Mouse (Mus musculus) ovary, postnatal 14 days (tissue): ENCODE results near the gene Hs3st2.
"Not testable (repeated sequence)": the region's sequence is repeated elsewhere in the genome, so short reads cannot be mapped to it uniquely, and the experiment has no call there.

Source experiments
- DNase-seq: peaks from one replicate; pipeline ENCODE4 v3.0.0; 2022; ENCODE audit warnings: low spot score

The Hs3st2 gene

DNA sequence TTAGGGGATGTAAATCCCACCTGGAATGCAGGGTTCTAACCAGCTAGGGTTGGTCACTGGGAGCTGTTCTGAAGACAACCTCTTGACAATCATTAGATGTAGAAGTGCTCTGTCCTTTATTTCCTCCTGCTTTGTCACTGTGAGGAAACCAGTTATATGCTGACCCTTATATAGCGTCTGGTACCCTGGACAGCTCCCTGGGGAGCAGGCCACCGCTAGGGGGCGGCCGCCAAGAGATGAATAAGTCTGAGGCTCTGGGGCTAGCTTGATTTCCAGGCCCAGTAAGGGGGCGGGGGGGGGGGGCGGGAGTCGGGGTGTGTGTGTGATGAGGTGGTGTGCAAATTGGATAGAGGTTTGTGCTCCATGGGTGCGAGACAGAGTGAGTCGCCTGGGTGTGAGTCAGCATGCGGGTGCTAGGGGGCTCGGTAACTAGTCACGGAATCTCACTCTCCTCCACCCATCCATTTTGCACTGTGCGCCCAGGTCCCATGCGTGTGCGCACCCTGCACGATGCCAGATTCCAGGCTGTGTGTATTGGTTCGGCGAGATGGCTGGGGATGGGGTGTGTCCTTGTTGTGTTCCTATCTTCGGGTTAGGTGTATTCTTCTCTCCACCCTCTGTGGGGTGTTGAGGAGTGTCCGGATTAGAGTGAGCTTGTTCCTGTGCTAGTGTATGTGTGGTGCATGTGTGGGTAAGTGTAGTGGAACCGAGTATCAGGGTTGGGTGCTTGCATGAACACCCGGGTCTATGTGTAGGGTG is at the start of gene Hs3st2:
TSS of gene Hs3st2 (plus strand) at position 635 of the 759 bp plus-strand sequence.
- DNase-seq: peak; percentile 48

DNA sequence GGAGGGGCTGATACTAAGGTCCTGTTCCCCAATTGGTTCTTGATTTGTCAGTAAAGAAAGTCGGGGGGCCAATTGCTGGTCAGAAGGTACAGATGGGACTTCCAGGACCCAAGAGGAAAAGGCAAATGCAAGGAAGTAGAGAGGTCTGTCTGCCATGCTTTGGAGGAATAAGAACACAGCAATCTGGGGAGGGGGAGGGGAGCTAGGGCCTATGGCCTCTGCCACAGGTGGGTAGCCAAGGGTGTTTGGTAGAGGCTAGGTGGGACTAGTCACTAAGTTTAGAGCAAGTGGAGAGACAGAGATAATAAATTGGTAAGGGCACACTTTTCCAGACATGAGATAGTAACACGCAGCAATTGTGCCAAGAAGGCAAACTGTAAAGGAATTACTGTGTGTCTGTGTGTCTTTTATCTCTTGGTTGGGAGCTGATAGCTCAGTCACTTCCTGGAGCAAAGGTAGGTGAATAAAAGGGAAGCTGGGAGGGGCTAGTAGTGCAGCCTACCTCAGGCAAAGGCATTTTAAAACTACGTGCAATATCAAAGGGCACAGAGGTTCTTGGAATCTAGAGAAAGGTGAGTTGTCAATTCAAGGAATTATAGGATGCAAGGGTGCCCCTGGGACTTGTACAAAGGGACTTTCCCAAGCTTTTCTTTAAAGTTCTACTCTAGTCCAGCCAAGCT is 43.2 kb upstream of the Hs3st2 start:
- no peak for DNase-seq

DNA sequence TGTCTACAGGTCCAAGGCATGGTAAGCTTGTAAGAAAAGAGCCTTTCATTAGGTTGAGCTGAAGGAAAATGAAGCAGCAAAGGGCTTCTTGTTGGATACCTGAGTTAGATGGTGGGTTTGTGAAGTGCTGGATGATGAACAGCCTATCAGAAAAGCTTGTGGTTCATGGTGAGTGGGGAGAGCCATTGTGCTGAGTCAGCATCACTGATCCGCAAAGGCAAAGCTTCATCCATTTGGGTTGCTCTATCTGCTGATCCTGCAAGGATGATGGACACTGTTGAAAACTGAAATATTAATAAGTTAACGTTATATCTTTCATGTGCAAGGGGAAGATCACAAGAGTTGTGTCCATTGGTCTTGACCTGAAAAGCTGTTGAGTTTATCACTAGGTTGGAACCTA is 40.0 kb upstream of the Hs3st2 start:
- no peak for DNase-seq

DNA sequence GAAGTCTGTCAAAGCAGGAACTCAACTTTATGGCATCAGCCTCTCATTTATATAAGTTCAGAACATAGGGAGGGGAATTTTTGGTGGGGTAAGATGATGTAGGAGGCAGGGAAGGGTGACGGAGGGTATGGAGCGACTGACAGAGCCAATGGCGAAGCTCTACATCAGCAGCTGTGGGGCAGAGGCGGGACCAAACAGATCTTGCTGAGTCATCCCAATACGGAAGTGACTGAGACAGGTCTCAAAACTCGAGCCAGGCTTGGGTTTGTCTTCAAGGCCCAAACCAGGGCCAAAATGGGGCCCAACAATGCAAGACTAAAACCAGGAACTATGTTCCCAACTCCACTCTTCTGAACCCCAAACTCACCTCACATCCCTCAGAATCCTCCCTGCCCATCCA is 30.2 kb upstream of the Hs3st2 start:
- DNase-seq: not testable (repeated sequence)

DNA sequence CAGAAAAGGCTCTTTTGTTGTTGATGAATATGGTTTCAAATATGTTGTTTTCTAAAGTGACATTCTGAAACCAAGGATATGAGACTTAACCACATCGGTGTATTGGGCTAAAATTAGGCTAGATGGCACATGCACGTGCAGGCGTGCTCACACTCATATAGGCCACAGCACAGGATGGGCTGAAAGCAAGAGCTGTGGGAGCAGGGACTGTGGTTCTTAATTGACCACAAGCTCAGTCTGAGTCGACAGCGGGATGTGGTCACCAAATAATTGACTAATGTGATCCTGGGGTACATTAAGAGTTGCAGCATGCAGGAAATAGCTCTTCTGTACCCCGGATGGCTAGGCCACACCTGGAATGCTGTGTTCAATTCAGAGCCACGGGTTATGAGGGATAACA is 26.1 kb upstream of the Hs3st2 start:
- no peak for DNase-seq

DNA sequence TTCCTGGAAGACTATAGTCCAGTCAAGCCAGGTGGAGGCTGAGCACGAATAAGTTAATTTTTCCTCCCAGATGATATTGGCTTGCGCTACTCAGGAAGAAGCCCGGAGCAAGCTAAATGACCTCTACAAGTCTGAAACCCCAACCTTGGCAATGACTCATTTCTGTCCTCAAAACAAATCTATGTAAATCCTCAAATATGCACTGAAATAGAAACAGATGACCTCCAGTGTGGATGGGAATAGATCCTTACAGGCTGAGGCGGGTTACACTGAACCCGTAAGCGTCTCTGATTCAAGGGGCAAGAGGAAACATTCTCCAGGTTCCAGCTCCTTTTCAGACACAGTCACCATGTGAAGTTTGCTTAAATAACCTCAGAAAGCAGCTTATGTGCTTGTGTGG is 24.5 kb upstream of the Hs3st2 start:
- no peak for DNase-seq

DNA sequence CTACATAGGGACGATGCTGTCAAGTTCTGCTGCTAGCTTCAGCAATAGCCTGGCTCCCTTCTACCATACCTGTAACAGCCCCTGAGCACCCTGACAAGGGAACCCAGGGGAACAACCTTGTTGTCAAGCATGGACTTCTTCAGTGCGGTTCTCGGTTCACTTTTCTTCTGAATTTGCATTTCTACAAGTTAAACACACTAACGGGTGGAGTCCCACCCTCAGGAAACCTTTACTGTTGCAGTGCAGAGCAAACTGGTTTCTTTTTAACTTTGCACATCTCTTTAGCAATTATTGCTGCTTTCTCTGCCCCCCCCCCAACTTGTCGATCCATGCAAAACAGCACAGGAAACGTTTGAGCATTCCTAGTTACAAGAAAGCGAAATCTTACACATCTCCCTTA is 19.7 kb upstream of the Hs3st2 start:
- no peak for DNase-seq

DNA sequence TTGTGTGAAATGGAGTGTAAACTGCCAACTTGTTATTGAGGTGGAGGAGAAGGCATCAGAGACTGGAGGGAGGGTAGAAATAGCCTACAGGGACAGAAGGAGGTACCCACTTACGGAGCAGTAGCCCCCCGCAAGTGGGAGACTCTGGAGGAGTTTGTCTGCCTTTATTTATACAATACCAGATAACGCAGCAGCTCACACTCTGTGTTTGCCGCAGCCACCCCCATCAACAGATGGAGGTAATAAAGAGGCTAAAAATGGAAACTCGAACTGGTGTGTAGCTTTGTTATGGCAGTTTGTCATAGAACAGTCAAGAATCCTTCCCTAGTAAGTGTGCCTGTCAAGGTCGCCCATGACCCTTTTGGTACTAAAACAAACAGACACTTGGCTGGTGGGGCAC is 16.2 kb upstream of the Hs3st2 start:
- DNase-seq: no peak

DNA sequence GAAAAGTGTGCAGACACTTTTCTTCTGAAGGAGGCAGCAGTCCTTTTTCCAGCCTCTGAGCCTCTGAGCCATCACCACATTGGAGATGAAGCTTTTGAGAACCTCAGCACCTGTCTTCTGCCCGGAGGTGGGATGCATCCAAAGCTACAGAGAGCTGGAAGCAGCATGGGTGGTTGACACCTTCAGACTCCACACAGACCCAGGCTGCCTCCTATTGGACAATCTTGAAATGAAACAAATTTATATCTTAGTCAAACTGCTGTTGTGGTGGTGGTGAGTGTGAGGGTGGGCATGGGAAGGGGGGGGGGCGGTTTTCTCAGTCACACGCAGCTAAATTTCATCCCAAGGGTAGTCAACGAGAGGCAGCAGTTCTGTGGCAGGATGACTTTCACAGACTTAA is 12.7 kb upstream of the Hs3st2 start:
- no peak for DNase-seq

DNA sequence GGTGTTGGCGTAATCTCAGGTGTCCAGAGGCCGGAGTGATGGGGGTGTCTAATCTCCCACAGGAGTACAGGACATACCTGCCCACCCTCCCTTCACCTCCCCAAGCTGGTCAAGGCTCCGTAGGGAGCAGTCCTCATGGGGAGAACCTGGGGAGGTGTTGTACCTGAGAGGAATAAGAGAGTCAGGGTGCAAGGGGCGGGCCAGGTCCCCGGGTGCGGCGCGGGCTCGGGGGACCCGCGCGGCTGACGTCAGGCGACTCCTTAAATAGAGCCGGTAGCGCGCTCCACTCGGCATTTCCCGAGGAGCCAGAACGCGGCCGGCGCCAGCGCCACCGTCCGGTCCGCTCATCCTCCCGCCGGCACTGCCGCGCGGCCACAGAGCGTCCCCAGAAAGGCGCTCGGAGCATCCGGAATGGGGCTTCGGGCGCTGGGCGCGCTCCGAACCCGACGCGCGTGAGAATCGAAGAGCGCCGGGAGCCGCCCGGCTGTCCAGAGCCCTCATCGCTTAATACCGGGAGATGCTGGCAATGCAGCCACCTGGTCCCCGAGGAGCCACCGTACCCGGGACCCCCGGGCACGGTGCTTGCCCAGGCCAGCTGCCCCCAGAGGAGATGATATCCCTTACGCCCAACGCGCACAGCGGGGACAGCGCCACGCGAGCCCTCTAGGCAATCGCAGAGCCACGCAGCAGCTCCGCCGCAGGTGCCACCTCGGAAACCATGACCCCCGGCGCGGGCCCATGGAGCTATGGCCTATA is 503 bp downstream of the Hs3st2 start:
- no peak for DNase-seq

DNA sequence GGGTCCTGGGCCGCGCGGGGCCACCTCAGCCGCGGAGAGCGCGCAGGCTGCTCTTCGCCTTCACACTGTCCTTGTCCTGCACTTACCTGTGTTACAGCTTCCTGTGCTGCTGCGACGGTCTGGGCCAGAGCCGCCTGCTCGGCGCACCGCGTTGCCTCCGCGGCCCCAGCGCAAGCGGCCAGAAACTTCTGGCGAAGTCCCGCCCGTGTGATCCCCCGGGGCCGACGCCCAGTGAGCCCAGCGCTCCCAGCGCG is 1.0 kb downstream of the Hs3st2 start:
- no peak for DNase-seq

DNA sequence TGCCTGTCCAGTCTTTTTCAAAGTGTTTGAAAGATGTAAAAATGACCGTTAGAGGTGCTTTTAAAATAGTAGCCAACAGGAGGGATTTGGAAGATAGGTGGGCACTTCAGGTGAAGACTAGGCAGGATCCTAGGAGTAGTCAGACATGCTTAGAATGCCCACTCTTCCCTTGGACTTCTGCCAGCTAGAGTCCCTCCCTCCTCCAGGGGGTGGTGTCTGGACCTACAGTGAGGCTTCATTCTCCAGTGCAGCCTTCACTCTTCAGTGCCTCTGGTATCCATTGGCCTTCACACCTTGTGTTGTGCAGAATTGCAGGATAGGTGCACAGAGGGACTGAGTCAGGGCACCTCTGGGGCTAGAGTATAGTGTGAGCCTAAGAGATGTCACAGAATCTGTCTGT is 2.2 kb downstream of the Hs3st2 start:
- DNase-seq: no peak

DNA sequence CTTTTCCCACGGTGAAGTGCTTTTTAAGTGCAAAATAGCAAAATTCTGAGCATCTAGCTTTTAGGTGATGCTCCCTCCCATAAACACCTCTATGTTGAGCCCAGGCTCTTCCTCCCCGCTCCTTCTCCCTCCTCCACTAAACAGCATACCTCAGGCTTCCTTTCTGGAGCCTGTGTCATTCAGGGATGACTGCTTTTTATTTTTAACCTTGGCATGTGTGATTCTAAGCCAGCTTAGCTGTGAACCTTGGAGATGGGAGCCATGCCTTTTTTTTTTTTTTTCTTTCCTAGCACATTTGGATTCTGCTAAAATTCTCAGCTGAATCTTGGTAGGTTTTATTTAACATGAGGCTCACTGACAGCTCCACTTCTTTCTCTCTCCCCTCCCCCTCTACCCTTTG is 3.2 kb downstream of the Hs3st2 start:
- DNase-seq: no peak

DNA sequence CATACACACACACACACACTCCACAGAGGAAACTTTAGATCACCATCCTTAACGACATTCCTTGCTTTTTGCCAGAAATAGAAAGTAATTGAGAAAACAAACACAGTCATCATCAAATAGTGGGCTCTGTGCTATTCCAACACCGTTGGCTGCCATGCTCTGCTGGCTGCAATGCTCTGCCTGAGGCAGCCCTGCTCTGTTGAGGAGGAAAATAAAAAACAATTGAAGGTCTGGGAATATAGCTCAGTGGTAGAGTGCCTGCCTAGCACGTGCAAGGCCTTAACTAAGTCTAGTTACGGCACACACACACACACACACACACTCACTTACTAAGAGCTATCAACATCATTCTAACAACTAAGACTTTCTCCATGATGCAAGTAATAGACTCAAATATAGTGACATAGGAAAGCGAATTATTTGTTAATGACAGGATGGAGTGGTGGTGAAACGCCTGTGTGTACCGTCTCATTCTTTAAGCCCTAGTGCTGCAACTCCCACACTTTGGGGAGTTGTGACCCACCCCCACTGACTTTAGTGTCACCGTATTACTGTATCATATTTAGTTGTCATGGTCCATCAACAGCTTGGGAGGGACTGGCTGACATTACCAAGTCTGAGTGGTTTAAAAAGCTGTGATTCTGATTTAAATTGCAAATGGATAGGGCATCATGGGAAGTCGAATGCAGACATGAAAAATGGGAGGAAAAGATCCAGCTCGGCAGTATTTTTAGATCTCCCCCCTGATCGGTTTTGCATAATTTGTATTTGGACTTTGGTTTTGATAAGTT is 19.3 kb downstream of the Hs3st2 start:
- no peak for DNase-seq

DNA sequence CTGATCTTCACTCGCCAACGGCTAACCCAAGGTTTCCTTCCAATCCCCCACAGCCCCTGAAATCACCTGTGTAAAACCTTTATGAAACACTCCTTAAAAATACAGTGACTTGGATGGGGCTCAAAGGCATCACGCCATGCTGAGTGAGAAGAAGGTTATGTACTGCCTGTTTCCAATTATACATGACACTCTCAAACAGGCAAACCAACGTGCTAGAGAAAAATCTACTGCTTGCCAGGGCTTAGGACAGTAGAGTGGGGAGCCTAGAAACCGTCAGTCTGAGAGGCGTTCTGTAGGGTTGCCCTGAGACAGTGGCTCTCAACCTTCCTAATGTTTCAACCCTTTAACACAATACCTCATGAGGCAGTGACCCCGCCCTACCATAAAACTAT is 19.8 kb downstream of the Hs3st2 start:
- DNase-seq: no peak

DNA sequence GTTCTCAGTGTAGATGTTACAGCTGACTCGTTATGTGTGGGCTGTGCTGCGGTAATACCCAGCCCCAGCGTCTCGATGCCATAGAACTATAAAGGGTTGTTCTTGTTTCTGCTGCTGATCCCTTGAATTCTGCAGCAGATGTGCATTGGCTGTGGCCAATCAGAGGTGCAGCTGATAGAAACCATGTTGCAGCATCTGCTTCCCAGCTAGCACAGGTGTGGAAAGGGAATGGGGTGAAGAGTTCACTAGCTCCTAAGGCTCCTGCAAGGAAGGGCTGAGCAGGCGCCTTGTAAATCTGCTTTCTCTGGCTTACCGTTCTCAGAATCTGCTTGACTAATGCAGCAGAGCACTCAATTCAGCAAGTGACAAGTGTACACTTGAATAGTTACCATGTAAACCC is 45.2 kb downstream of the Hs3st2 start:
- DNase-seq: no peak

DNA sequence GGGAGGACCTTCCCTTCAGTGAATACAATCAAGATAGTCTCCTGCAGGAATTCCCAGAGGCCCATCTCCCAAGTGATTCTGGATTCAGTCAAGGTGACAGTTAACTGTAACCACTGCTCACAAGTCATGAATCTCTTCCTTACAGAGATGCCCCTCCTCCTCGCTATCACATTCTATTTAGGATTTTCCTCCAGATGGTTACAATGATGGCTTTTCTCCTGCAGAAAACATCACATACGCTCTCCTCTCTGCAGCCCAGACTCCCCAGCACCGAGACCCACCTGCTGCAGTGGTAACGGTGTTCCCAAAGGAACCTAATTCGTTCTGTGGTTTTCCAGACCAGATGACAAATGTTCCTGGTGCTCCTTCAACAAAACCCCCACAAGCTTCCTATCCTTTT is 49.5 kb downstream of the Hs3st2 start:
- no peak for DNase-seq

DNA sequence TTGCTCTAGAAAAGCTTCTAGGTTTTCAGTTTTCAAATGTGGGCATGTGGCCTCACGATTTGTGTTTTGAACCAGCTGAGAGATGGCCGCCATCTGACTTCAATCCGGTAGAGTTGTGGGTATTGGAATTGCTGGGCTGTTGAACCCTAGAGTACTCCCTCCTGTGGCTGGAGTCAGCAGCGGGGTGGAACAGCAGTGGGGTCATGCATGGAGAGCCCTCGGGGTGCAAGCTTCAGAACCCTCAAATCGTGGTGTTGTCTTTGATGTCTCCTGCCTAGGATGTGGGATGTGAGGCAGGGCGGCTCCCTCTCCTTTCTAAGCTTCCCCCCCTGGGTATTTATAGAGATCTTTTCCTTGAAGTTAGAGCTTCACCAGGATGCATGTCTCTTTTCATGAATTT is 52.7 kb downstream of the Hs3st2 start:
- no peak for DNase-seq

DNA sequence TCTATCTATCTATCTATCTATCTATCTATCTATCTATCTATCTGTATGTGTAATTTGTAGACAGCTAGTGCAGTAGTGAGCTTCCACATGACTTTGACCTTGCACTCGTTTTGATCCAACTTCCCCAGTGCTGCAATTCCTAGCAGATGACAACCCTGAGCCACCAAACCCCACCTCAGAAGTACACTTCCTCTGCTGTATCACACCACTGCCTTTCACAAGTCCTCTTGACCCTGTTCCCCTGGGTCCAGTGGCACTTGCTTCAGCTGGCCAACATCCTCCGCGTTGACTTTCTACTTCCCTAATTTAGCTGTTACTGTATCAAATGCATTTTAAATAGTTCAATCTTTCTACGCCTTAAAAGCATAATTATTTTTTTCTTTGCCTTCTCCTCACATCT is 54.6 kb downstream of the Hs3st2 start:
- no peak for DNase-seq

DNA sequence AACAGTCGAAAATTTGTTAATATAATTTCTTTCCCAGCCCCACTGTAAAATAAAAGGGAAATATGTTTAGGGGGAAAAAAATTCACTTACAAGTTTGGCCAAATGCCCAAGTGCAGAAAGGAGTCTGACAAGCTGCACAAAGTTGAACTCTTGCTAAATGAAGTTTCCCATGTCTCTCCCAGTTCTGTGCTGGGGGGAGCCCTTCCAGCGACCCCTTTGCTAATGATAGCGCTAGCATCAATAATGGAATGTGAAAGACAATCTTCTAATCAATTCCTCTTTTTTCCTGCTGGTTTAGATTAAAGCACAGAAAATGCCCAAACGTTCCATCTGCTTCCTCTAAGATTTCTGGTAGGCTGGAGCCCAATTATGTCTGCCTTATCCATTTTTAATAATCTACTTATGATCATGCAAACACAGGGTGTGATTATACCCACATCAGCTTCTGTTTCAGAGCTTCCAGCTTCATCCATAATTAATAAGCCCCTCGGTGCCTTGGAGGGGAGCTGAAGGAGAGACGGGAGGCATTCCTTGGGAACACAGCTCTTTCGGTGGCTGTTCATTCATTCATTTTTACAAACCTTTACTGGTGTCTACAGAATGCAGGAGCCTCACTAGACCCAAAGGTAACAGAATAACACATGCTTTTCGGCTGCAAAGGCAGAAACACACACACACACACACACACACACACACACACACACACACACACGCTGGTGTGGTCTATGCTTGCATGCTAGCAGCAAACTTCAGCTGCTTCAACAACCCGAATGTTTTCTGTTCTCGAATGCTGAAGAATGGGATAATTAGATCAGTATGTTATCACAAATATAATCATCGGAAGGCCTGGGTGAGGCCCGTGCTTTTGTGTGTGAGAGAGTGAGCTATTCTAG is 59.5 kb downstream of the Hs3st2 start:
- no peak for DNase-seq

DNA sequence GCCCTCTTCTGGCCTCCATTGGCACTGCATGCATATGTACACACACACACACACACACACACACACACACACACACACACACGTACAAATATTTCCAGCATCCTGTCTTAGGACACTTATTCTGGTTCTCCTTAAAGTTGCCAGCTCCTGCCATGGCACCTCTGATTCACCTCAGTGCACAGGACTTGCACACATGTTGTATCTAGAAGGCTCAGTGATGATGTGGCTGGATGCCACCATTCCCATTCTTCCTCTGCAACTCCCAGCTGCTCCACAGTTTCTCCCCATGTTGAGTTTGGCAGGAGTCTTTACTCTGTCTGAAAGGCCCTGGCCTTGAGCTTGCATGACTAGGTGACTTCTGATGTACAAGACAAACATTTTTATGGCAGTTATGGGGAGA is 65.1 kb downstream of the Hs3st2 start:
- no peak for DNase-seq

DNA sequence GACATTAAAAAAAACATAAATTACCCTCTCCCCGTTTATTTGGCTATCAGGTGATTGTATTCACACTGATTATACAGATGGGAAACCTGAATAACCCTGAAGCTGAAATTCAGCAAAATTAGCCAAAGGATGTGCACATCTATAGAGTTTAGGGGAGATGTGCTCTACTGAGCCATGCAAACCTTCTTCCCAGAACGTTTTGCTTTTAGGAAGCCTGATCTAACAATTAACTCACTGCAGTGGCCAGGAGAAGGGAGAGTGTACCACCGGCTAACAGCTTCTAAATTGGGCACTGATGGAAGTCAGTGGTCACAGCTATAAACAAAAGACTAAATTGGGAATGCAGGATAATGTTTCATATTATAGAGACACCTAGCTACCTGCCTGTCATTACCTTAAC is 66.4 kb downstream of the Hs3st2 start:
- DNase-seq: no peak
